Mouse (Mus musculus) limb, embryonic 15.5 days (tissue): ENCODE results near the gene Kxd1. TPM values are rescaled to one million over a fixed set of nuclear protein-coding genes. Genes with fewer than 3 reads are reported as not detected.
A peak's percentile ranks its signal among the peaks of the same experiment; 100 is the strongest.

Source experiments
- ATAC-seq: fragments of 200-750 bp; cut with Nextera tagmentation; 2 replicates; pipeline ENCODE4 v1.8.0; 2017; ENCODE audit warnings: low read depth, moderate TSS enrichment; ENCODE audit not compliant: insufficient number of reproducible peaks, low FRiP score, low TSS enrichment
- H3K27ac ChIP-seq: fragments of 300-500 bp; sonication (generic); 2 replicates; pipeline ENCODE4 v1.5.1; 2015; ENCODE audit warnings: moderate library complexity, mild to moderate bottlenecking, inconsistent platforms
- H3K27me3 ChIP-seq: fragments of 300-500 bp; sonication (generic); 2 replicates; pipeline ENCODE4 v1.6.1; 2015; ENCODE audit warnings: inconsistent platforms
- H3K36me3 ChIP-seq: fragments of 300-500 bp; sonication (generic); 2 replicates; pipeline ENCODE4 v1.6.1; 2015; ENCODE audit warnings: inconsistent platforms
- H3K4me1 ChIP-seq: fragments of 300-500 bp; sonication (generic); 2 replicates; pipeline ENCODE4 v1.6.1; 2015; ENCODE audit warnings: inconsistent platforms
- H3K4me2 ChIP-seq: fragments of 300-500 bp; sonication (generic); 2 replicates; pipeline ENCODE4 v1.6.1; 2015; ENCODE audit warnings: mild to moderate bottlenecking, inconsistent platforms
- H3K4me3 ChIP-seq: fragments of 300-500 bp; sonication (generic); 2 replicates; pipeline ENCODE4 v1.5.1; 2015; ENCODE audit warnings: mild to moderate bottlenecking, inconsistent platforms
- H3K9ac ChIP-seq: fragments of 300-500 bp; sonication (generic); 2 replicates; pipeline ENCODE4 v1.6.1; 2015; ENCODE audit warnings: inconsistent platforms
- H3K9me3 ChIP-seq: fragments of 300-500 bp; sonication (generic); 2 replicates; pipeline ENCODE4 v1.6.1; 2016; ENCODE audit warnings: inconsistent platforms
- WGBS: fragments of 180-500 bp; shearing (Covaris S2); methylation state at CpG from one replicate; pipeline ENCODE4 v1.1.7; 2015; 5-methylcytosine and 5-hydroxymethylcytosine counted together
- polyA plus RNA-seq: library from polyadenylated mRNA; unstranded; fragments of >200 nt; fragmentation: Nextera tagmentation; extraction: Ambion mirVana; gene quantifications from 2 replicates; pipeline ENCODE4 v1.2.1, GENCODE M21; 2015

Kxd1 gene
- polyA plus RNA-seq, 1 experiment from 2014 or later: 55.1 TPM

DNA sequence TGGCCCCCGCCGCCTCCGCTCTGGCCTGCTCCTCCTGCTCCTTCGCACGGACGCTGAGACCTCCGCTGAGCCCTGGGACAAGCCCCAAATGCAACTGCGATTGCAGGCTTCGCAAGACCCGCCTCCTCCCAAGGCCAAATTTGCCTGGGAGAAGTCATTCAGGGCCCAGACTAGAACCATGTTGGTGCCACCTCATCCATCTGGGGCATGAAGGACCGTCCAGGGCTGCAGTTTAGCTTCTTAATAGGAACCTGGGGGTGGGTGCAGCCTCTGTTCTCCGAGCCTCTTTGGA is 32.0 kb downstream of the Kxd1 start:
- Histone ChIP-seq H3K4me1 (peaks cover 67% of the 10 kb centered on the region), H3K27ac (peak overlapping the region; percentile 68), H3K9me3 (no peaks in the 10 kb centered on the region), H3K36me3 (no peaks in the 10 kb centered on the region), H3K4me2 (peak overlapping the region; percentile 89), H3K4me3 (peak overlapping the region; percentile 53), H3K27me3 (peaks cover 88% of the 10 kb centered on the region), H3K9ac (0 out of 2 replicates have a peak overlapping the region, but pooled peaks have one; percentile 31)
- WGBS: 15% methylated on average over 12 of the region's 12 CpGs
- ATAC-seq: no peak

DNA sequence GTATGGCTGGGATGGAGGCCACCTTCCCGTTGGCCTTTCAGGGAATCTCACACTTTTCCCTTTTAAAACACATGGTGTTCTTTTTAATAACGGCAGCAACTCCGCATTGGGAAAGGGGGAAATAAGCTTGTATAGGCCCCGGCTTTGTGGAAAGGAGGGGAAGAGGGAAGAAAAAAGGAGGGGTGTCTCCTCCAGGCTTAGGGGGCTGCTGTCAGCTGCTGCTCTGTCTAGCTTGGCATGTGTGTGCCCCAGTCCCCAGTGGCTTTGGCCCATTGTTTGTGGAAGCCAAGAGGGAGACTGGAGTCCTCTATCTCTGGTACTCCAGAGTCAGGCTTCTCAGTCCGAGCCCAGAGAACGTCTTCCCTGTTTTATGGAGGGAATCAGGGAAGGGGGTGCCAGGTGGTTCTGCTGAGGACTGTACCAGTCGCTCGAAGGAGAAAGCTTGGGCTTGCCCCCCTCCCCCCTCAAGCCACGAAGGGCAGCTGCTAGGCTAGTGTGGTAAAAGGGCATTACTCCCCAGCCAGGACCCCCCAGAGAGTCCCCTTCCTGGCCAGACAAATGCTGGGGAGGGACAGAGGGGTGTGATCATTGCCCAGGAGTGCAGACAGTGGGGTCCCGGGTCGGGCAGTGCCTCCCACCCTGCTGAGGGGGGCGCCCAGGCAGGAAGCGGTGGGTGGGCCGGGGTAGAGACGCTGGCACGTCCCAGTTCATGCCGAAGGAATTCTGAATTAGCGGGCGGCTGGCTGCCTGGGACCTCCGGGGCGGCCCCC is 32.6 kb downstream of the Kxd1 start:
- ATAC-seq: no peak
- H3K4me1 ChIP-seq: peaks cover 67% of the 10 kb centered on the region
- H3K4me3 ChIP-seq: peak overlapping the region; percentile 53
- H3K27me3 ChIP-seq: peaks cover 88% of the 10 kb centered on the region
- no peaks in the 10 kb centered on the region for H3K36me3 ChIP-seq
- H3K9ac ChIP-seq: 0 out of 2 replicates have a peak overlapping the region, but pooled peaks have one; percentile 31
- WGBS: 3% methylated on average over 18 of the region's 21 CpGs
- peak overlapping the region; percentile 89 for H3K4me2 ChIP-seq
- peak overlapping the region; percentile 68 for H3K27ac ChIP-seq
- no peaks in the 10 kb centered on the region for H3K9me3 ChIP-seq

DNA sequence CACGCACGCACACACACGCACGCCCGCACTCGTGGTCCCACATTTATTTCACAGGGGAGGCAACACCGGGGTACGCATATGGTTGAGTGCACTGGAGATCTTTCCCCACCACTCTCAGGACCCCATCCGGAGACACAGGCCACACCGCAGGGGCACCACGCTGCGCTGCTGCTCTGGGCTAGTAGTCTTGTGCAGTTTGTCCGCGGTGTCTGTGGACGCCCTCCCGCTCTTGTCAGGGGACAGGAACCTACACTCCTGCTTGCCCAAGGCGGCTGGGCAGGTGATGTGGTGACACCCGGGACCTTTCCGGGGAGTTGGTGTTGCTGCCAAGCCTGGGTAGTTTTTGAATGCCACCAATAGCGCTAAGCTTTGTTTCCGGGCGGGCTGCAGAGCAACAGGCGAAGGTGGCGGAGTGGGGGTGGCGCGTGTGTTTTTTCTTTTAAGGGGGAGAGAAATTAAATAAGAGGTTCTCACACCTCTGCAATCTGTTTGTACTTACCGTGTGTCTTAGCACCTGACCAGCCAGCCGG is 33.3 kb downstream of the Kxd1 start:
- Histone ChIP-seq H3K4me2 (peak overlapping the region; percentile 89), H3K27me3 (peaks cover 87% of the 10 kb centered on the region), H3K27ac (peak overlapping the region; percentile 68; the same call in 1 of the 2 replicates), H3K9me3 (no peaks in the 10 kb centered on the region), H3K4me3 (peak overlapping the region; percentile 53), H3K9ac (0 out of 2 replicates have a peak overlapping the region, but pooled peaks have one; percentile 21), H3K4me1 (peaks cover 69% of the 10 kb centered on the region), H3K36me3 (no peaks in the 10 kb centered on the region)
- no peak for ATAC-seq
- 3% methylated on average over 25 of the region's 28 CpGs for WGBS

DNA sequence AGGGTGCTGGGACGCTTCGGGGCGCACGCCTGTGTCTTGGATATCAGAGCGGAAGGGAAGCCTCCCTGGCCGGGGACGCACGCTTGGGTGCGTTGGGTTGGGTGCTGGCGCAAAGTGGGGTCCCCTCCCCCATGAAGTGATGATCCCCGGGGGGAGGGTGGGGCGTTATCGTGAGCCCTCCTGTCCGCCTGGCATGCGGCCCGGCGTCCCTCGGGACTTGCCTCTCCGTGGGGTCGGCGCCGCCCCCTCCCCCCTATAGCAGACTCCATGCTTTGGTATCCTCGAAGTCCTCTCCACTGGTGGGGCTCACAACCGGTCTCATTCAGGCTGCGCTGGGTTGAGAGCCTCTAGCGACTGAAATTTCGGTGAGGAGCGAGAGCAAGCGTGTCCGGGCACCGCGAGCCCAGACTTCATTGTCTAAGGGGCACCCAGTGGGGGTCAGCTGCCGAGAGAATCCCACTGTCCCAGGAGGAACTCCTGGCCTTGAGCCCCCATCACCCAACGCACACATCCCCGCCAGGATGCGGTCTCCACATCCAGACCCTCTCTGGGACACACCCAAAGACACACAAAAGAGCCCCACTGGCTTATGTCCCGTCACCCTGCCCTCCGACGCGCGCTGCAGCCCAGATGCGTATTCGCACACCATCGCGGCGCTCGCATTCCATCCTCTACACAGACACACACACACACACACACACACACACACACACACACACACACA is 33.9 kb downstream of the Kxd1 start:
- Histone ChIP-seq H3K4me2 (peak overlapping the region; percentile 89), H3K27me3 (peaks cover 90% of the 10 kb centered on the region), H3K9ac (peak overlapping the region; percentile 44), H3K4me3 (peak overlapping the region; percentile 53), H3K27ac (peak overlapping the region; percentile 57), H3K36me3 (no peaks in the 10 kb centered on the region), H3K4me1 (peaks cover 75% of the 10 kb centered on the region), H3K9me3 (no peaks in the 10 kb centered on the region)
- no peak for ATAC-seq
- under 1% methylated on average over 46 of the region's 47 CpGs for WGBS

DNA sequence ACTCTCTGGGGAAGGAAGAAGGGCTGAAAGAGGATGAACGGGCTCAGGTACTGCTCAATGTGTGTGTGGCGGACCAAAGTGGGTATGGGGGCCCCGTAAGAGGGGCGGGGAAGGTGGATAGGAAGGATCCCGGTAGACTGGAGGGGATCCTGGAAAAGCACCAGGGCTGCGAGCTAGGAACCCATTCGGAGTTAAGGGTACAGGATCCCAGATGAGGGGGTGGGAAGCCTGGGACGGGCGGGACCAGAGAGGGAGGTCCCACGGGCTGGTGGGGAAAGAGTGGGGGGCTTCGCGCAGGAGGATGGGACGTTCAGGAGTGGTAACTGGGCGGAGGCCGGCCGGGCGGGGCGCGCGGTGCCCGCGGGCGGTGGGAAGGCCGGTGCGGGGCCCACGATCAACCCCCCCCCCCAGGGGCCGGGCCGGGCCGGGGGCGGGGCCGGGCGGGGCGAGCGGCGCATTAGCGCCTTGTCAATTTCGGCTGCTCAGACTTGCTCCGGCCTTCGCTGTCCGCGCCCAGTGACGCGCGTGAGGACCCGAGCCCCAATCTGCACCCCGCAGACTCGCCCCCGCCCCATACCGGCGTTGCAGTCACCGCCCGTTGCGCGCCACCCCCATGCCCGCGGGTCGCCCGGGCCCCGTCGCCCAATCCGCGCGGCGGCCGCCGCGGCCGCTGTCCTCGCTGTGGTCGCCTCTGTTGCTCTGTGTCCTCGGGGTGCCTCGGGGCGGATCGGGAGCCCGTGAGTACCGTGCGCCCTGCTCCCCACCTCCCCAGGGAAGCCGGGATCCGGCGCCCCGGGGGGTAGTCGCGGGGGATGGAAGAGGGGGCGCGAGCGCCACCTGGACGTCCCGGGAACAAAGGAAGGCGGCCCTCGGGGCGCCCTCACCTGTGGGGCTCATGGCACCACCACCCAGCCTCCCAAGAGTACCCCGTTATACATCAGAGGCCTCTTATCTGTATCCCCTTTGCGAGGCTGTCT is 34.8 kb downstream of the Kxd1 start, which contains the start of gene Crlf1:
Gene Crlf1, plus strand, starts transcription at position 495 of the 977 bp plus-strand sequence.
- no peak for ATAC-seq
- WGBS: under 1% methylated on average over 70 of the region's 93 CpGs
- peak within 1 kb of the TSS; percentile 57 for H3K27ac ChIP-seq
- H3K9ac ChIP-seq: peak within 1 kb of the TSS; percentile 44
- H3K27me3 ChIP-seq: peaks cover 94% of the 10 kb centered on the region
- peaks cover 84% of the 10 kb centered on the region for H3K4me1 ChIP-seq
- peak within 1 kb of the TSS; percentile 53 for H3K4me3 ChIP-seq
- no peaks in the 10 kb centered on the region for H3K9me3 ChIP-seq
- peak within 1 kb of the TSS; percentile 89 for H3K4me2 ChIP-seq
- no peaks in the 10 kb centered on the region for H3K36me3 ChIP-seq

DNA sequence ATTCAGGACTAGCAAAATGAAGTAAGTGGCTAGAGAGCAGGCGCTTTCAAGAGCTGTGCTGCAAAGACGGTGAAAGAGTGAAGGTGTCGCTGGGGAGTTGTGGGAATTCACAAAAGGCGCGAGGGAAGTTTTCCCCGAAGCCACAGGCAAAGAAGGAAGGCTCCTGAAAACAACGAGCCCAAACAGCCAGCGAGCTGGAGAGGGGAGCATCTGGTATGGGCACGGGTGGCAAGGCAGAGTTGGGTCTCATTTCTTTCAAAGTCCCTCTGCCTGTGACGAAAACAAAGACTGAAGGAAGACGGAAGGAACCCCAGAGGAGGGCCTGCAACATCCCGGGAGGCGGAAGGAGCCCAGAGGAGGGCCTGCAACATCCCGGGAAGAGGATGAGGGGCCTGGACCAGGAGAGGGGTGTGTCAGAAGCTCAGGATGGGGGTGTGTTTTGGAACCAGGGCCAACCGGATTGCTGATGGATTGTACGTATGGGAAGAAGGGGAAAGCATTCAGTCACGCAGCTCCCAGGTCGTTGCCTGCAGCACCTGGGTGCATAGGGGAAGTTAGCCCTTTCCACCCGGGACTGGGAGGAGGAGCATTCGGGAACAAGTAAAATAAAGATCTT is 36.8 kb downstream of the Kxd1 start:
- Histone ChIP-seq H3K9ac (no peak overlapping the region), H3K4me3 (no peak overlapping the region), H3K4me2 (no peak overlapping the region), H3K4me1 (peaks cover 88% of the 10 kb centered on the region), H3K9me3 (no peaks in the 10 kb centered on the region), H3K27ac (no peak overlapping the region), H3K27me3 (peaks cover 95% of the 10 kb centered on the region), H3K36me3 (no peaks in the 10 kb centered on the region)
- WGBS: 9% methylated on average over 20 of the region's 20 CpGs
- no peak for ATAC-seq

DNA sequence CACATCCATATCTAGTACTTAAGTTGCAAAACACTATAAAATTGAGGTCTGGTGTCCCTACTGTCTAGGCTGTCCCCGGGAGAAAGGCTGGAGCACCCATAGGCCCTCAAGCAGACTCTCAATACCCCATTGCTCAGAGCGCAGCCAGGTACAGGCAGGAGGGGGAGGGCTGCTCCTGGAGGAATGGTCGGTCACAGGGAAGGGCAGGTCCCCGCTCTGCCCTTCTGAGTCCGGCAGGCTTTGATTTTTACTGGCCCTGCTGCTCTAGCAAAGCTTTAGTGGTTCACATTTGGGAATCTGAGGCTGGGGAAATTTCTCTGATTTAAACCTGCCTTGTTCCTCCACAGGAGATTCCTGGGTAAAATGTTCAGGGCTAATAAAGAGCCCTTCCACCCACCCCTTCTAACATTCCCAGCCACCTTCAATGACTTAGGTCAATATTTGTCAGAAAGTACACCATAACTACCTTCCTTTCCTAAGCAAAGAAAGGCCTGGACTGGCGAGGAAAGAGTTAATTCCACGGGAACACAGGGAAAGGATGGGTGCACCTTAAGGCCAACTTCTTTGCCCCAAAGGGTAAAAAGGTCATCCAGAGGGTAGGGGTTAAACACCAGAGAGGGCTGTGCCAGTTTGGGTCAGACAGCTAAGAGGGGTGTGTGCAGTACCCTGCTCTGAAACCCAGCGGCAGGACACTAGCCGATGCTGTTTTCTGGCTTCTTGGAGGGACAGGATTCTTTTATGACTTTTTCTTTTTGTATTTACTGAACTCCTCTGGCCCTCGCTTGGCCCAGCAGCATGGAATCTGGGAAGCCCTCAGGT is 37.5 kb downstream of the Kxd1 start:
- H3K9ac ChIP-seq: no peak overlapping the region
- H3K27ac ChIP-seq: no peak overlapping the region
- H3K4me1 ChIP-seq: peaks cover 81% of the 10 kb centered on the region
- H3K4me2 ChIP-seq: peak overlapping the region; percentile 64
- no peak for ATAC-seq
- H3K27me3 ChIP-seq: peaks cover 96% of the 10 kb centered on the region
- H3K4me3 ChIP-seq: peak overlapping the region; percentile 34; the same call in 1 of the 2 replicates
- 31% methylated on average over 10 of the region's 10 CpGs for WGBS
- no peaks in the 10 kb centered on the region for H3K9me3 ChIP-seq
- H3K36me3 ChIP-seq: no peaks in the 10 kb centered on the region

DNA sequence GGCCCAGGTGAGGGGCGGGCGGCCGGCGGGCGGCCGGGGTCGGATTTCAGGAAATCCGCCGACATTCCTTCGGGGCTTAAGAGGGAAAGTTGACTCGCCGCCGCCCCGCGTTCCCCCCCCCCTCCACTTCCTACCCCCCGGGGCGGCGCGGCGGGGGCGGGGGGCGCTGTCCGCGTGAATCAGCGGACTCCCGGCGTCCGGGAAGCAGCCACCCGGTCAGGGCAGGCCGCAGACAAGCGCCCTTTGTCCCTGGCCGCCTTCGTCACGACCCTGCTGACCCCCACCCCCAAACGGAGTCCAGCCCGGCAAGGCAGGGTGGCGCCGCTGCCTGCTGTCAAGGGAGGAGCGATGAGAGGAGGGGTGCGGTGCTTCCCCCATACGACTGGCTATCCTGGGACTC is 38.2 kb downstream of the Kxd1 start:
- Histone ChIP-seq H3K4me1 (peaks cover 74% of the 10 kb centered on the region), H3K27me3 (peaks cover 96% of the 10 kb centered on the region), H3K27ac (no peak overlapping the region), H3K4me3 (peak overlapping the region; percentile 34), H3K4me2 (peak overlapping the region; percentile 64), H3K36me3 (no peaks in the 10 kb centered on the region), H3K9me3 (no peaks in the 10 kb centered on the region), H3K9ac (0 out of 2 replicates have a peak overlapping the region, but pooled peaks have one; percentile 17)
- under 1% methylated on average over 20 of the region's 41 CpGs for WGBS
- ATAC-seq: no peak

DNA sequence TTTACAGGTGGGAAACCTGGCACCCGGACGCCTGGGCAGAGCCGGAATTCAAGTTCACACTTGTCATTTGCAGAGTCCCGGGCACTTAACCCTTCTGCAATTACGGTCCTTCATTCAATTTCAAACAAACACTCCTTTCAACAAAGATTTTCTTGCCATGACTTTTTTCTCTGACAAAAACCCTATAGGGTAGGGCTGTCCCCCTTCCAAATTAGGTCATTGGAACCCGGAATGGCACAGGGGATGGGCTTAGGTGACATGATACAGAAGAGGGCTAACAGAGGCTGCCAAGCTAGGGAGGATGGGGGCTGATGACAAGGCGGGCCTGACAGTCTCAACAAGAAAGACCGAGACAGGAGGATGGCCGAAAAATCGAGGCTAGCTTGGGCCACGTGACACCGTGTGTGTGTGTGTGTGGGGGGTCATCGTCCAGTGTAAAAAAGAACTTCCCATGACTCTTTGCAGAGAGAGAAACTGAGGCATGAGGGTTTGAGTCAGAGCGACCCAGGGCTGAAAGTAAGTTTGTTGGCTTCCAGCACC is 38.8 kb downstream of the Kxd1 start:
- Histone ChIP-seq H3K27me3 (peaks cover 96% of the 10 kb centered on the region), H3K36me3 (no peaks in the 10 kb centered on the region), H3K9ac (no peak overlapping the region), H3K4me1 (peaks cover 68% of the 10 kb centered on the region), H3K4me2 (peak overlapping the region; percentile 64), H3K27ac (no peak overlapping the region), H3K4me3 (peak overlapping the region; percentile 34), H3K9me3 (no peaks in the 10 kb centered on the region)
- no peak for ATAC-seq
- WGBS: 2% methylated on average over 14 of the region's 14 CpGs
